Mouse (Mus musculus) cerebellum, adult 2 months (tissue): Measurements from ENCODE around the gene C330021F23Rik.

Source experiments
- CTCF ChIP-seq: fragments of 200-500 bp; IDR thresholded peaks from 2 replicates; pipeline ENCODE4 v1.5.1; 2011; ENCODE audit warnings: low read depth, mild to moderate bottlenecking, control low read depth, low read length, moderate library complexity, borderline replicate concordance; ENCODE audit not compliant: insufficient read depth
- POLR2A ChIP-seq: fragments of 200-500 bp; IDR thresholded peaks from 2 replicates; pipeline ENCODE4 v1.6.1; 2011; ENCODE audit warnings: low read length, control low read depth, borderline replicate concordance; ENCODE audit not compliant: insufficient read depth

DNA sequence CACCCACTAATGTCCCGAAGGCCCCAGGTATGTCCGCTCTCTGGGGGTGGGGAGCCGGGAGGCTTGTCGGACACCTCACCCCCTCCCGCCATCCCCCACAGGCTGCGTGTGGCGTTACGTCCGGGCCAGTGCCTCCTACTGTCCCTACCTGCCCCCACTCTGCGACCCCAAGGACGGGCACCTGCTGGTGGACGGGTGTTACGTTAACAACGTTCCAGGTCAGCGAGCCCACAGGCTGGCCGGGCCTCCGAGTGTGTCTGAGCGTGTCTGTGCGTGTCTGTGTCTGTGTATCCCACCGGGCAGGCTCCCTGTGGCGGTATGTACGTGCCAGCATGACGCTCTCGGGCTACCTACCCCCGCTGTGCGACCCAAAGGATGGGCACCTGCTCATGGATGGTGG lies 30.1 kb upstream of the C330021F23Rik start:
- no peak for TF ChIP-seq CTCF
- TF ChIP-seq POLR2A: no peak
